Mouse (Mus musculus) mesoderm, embryonic 11.5 days (tissue): ENCODE results near the gene Ifit2.
"Not testable (repeated sequence)": the region's sequence is repeated elsewhere in the genome, so short reads cannot be mapped to it uniquely, and the experiment has no call there.

Source experiments
- DNase-seq: peaks from one replicate; pipeline ENCODE4 v3.0.0-alpha.2; 2012; ENCODE audit warnings: low read depth, low spot score

Ifit2 gene

DNA sequence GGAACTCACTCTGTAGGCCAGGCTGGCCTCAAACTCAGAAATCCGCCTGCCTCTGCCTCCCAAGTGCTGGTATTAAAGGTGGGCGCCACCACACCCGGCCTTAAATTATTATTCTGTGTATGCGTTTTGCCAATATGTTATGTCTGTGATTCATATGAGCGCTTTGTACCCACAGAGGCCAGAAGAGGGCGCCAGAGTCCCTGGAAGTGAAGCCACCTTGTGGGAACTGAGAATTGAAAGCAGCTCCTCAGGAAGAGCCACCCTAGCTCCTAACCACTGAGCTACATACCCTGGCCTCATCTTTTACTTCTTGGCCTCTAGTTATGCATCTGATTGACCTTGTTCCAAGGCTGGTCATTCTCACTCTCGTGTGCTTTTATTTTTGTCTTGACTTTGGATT lies 2.5 kb upstream of the Ifit2 start:
- peak; percentile 81 for DNase-seq

DNA sequence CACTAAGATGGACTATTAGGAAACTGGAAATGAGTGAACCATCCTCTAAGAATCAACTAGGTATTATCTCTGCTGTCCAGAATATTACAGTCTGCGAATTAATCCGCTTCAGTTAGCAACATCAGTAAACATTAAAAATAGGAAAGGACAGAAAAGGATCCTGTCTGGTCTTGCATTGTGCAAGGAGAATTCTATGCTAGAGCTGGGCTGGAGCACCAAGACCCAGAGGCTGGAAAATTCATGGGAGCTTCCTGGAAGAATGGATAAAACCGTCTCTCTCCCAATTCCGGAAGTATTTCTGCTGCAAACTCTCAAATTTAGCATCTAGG lies 325 bp upstream of the Ifit2 start:
- no peak for DNase-seq

DNA sequence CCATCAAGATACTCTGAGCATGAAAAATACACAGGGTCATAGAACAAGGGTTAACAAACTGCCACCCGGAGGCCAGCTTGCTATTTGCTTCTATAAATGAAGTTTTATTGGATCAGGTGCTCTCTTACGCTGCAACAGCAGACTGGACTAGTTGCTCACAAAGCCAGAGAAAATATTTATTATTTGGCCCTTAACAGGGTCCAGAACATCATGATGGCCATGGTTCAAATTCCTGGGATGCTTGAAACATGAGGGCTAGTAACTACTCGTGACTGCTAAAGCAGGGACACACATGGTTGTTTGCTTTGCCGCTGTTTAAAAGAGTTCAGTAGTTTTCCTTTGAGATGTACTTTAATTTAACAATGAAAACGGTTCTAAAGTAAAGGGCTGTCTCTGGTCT lies 1.5 kb downstream of the Ifit2 start:
- DNase-seq, result no peak

DNA sequence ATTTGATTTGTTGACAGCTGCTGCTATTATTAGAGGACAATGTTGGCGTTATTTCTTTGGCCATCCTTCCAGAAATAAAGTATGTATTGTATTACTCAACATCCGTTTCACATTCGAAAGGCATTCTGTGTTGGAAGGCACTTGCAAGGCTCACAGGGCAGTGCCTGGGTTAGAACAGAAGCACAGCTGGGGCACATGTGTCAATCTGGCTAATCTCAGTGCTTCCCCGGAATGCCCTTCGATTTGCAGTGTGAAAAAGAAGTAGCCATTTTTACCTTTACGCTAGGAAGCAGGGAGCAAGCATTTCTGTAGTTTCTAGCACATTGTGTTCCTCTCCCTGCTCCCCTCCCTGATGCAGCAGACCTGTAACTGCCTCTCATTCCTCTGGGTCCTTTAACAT lies 2.5 kb downstream of the Ifit2 start:
- no peak for DNase-seq

DNA sequence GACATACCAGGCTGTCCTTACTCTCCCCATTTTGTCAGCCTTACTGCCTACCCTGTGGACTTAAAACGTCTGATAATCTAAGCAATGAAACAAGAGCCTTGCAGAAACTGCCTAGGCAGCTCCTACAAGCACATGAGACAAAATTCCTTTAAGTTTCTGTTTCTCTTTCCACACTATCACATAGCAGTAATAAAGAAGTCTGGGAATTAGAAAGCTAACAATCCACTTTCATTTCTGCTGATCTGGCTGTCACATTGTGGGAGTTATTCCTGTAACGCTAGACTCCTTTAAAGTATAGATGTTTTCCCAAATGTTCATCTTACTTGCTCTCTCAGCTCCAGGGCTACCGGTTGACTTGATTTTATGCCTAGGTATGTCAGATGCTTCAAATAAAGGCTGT lies 3.0 kb downstream of the Ifit2 start:
- DNase-seq, result no peak

DNA sequence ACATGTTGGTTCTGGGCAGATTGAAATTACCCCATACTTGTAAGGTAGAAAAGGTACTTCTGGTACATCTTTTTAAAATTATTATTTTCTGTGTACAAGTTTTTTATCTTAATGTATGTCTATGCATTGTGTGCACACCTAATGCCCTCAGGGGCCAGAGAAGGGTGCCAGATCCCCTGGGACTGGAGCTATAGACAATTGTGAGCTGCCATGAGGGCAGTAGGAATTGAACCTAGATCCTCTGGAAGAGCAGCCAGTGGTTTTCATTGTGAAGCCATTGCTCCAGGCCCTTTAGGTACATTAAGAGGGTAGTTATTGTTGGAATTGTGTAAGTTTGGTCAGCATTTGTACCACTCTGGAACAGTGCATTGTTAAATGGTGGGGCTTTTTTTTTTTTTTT lies 3.6 kb downstream of the Ifit2 start:
- DNase-seq, result no peak

DNA sequence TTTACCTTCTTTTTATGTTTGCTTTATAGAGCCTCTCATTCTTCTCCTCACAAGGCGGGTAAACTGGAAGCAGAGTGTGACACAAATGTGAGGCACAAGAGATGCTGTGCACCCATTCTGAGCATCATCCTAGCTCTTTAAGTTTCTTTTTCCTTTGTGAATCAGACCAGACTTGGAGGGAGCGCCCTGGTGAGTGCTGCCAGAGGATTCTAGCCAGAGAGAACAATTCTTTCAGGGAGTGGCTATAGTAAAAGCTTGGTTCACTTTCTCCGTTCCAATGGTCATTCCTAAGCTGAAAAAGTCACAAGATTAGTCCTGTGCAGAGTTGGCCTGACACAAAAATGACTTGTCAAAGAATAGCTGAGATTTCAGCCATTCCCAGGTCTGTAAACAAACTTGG lies 6.1 kb downstream of the Ifit2 start:
- DNase-seq, result no peak

DNA sequence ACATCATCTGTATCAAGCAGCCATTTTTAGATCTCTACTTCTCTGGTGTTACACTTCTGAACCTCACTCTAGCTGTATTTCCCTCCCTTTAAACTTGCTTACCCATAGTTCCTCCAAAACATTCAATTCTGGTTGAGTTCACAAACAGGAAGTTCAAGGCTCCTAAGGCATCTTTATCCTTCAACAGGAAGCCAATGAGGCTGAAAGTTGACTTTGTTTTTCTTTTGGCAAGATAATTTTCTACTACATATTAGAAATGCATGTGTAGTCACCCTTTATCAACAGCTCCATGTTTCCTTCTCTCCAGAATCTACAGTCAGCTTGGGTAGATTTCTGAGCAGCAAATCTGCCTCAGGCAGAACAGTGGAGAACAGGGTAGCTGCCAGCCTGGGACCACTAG lies 12.1 kb downstream of the Ifit2 start:
- no peak for DNase-seq

DNA sequence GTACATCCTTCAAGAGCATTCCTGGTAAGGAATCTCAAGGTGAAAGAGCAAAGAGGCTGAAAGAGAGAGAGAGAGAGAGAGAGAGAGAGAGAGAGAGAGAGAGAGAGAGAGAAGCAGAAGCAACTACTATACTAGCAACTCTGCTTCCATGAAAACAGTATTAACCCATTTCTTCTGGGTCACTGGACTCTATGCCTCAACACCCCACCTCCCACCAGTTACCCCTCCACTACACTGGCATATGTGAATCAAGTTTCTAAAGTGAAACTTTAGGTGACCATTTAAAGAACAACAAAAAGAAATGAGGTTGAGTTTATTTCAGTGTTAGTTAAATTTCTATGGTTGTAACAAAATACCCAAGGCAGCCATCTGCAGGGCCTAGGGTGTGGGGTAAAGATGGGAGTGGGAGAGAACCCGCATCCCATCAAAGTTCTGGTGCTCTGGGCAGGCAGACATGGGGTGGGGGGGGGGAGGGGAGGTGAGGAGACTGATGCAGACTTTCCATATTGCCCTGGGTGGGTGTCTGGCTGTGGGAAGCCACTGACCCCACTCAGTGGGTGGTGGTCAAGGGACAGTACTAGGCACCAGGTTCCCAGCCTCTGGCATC lies 15.8 kb downstream of the Ifit2 start:
- no peak for DNase-seq

DNA sequence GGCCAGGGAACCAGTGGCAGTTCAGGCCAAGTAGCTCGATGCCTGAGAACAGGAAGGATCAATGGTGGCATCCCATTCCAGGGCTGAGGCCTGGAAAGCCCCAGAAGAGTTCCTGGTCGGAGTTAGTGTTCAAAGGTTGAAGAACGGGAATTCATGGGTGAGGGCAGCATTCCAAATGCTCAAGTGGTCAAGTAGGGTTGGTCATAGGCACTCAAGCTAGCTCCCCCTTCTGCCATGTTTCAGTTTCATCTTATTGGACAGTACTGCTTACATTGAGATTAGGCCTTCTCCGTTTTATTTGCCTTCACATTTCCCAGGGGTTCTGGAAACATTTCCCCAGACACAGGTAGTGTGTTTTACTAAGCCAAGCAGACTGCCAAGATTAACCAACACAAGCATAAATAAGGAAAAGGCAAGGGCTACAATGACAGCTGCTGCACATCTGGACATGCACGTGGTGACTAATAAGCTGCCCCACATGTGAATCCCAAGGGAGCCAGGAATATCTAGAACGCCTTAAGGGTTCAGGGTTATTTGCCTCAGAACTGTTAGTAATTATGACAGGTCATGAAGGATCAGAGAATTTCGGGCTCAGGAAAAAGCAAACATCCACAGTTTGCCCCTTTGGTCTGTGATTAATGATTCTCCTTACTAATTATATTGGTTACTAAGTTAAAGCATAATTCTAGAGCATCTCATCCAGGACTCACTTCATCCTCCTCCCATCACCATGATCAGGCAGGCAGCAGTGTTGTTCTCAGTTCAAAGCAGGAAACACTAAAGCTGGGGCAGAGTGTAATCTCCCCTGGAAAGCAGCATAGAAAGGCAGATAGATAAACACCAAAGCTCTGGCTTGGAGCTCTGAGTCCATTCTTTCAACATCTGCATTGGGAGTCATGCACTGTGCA lies 18.7 kb downstream of the Ifit2 start:
- DNase-seq, result no peak

DNA sequence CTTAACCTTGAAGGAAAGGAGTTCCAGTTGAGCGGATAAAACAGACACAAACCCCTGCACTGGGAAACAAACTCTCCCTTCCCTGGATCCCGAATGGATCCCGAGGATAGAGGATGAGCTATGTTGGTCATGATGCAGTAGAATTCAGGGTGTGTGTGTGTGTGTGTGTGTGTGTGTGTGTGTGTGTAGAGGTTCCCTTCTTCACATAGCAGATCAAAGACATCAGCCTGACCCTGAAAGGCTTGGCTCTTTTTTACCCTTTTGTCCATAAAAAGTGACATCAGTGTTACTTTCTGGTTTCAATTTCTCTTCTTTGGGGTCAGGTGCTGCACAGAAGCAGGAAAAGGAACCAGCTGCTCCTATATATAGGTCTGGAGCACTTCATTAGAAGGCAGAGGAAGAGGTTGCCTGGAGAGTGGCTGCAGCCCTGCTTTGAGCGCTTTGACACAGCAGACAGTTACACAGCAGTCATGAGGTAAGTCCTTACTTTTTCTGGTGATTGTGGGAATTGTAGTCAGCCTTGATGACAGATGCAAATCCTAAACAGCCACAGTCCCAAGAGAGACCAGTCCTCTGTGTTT lies 19.5 kb downstream of the Ifit2 start:
- no peak for DNase-seq

DNA sequence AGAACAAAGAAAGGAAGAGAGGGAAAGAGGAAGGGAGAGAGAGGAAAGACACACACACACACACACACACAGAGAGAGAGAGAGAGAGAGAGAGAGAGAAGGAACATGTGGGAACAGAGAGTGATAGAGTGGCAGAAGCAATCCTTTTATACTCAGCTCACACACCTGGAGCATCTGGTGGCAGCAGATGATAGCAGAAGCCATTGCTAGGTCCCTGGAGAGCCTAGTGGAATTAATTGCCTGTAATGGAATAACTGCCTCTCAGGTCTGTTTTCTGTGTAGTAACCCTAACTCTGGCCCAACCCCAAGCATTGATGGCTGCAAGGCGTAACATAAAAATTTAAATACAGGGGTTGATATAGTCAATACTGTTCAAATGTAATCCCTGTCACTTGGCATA lies 20.6 kb downstream of the Ifit2 start:
- no peak for DNase-seq

DNA sequence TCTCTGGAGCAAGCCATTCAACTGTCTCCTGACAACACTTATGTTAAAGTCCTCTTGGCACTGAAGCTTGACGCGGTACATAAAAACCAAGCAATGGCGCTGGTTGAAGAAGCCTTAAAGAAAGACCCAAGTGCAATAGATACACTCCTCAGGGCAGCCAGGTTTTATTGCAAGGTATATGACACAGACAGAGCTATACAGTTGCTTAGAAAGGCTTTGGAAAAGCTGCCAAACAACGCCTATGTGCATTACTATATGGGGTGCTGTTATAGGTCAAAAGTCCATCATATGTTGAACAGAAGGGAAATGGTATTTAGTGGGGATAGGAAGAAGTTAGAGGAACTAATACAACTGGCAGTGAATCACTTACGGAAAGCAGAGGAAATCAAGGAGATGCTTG lies 23.2 kb downstream of the Ifit2 start:
- no peak for DNase-seq

DNA sequence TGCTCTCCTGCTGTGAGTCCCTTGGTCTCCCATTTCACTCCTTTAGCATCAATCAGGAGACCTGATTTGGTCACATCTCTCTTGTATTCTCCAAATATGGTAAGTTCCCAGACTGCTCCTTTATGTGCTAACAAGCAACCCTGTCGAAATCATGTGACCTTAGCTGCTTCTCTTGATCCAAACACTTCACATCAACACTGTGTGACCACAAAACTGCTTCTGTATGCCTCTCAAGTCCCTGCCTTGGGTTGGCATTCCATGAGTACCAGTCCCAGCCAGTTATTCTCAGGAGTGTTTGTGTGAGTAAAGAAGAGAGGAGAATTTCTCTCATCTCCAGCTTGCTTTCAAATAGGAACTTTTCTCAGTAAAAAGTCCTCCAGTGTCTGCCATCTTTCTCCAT lies 26.6 kb downstream of the Ifit2 start:
- DNase-seq, result no peak

DNA sequence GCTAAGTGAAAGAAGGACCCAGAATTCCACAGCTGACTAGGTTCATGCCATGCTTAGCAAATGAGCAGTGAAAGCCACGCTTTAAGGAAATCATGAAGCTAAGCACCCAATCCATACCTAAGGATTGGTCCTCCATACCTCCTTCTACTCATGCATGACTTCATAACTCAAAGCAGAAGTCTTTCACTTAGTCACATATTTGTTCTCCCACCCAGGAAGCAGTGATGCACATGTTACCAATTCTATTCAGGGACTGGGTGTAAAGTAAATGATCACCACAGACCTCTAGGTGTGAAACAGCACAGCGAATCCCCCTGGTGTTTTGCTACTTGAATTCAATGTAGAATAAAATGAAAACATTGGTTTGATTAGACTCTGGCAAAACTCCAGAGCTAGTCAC lies 32.2 kb downstream of the Ifit2 start:
- DNase-seq, result not testable (repeated sequence)

DNA sequence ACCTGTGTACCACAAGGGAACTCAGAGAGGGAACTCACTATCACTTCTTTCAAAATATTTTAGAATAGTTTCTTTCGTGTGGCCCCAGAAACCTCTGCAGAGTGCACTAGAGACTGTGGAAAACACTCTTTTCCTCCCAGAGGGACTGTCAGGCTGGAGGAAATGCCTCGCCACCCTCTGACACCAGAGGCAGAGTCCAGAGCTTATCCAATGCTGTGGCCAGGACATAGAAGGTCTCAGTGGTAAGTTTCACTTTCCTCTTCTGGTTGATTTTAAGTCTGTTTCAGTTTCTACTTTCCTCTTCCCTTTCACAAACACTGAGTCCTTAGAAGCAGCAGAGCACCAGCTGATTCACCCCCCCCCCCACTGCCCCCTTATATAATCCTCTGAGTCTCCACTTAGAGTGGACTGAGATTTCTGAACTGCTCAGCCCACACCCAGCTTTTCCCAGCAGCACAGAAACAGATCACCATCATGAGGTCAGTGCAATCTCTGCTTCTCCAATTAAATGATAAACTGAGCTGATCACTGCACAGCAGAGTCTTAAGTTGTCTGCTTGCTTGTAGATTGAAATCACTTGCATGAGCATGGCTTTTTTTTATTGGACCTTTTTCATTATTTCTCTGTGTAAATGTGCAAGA lies 32.8 kb downstream of the Ifit2 start, which contains the start of gene Ifit3:
Gene Ifit3 (plus strand): TSS at position 406 of the 641 bp plus-strand sequence.
- DNase-seq, result not testable (repeated sequence)

DNA sequence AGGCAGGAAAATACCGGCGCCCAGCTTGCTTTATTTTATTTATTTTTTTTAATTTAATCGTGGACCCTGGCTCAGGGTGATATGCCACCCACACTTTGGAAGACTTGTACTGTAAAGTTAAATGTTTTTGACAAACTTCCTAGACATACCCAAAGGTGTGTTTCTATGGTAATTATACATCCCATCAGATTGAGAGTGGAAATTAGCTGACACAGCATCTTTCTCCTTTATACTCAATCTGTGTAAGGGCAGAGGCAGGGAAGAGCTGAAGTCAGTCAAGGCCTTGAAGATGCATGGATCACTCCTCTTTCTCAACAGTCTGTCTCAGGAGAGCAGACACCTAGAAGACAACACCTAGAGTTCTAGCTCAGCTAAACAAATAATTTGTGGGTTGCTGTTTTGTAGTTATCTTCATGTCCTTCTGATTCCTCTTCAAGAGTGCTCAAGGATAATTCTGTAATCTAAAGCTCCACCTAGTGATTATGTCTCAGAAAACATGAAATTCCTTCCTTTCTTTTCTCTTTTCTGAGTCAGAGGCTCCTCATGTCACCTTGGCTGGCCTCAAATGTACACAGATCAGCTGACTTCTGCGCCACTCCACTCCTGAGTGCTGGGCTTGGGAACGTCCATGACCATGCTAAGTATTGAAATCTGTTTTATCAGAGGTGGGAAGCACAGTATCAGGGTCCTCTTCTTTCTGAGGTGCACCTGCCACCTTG lies 35.4 kb downstream of the Ifit2 start:
- DNase-seq, result not testable (repeated sequence)

DNA sequence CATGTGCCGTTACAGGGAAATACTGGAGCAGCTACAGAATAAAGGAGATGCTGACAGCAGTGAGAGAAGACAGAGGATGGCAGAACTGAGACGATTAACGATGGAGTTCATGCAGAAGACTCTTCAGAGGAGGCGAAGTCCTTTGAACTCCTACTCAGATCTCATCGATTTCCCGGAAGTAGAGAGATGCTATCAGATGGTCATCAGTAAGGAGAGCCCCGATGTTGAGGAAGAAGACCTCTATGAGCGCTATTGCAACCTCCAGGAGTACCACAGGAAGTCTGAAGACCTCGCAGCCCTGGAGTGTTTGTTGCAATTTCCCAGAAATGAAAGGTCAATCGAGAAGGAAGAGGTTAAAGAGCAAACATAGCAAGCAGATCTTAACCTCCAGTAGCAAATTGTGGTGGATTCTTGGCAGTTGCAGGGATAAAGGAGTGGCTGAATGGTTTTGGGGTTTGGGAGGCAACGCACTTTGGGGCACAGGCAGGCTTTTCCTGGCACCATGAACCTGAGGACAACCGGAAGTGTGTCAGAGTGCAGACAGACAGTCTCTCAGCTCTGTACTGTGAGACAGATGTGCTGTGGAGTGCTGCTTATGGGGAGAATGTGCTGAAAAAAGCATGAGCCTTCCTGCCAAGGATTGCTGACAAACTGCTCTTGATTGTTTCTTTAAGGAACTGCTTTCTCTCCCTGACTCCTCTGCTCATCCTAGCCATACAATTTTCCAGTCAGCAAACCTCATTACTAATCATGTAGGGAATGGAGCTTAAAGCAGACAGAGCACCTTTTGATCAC lies 37.6 kb downstream of the Ifit2 start:
- not testable (repeated sequence) for DNase-seq

DNA sequence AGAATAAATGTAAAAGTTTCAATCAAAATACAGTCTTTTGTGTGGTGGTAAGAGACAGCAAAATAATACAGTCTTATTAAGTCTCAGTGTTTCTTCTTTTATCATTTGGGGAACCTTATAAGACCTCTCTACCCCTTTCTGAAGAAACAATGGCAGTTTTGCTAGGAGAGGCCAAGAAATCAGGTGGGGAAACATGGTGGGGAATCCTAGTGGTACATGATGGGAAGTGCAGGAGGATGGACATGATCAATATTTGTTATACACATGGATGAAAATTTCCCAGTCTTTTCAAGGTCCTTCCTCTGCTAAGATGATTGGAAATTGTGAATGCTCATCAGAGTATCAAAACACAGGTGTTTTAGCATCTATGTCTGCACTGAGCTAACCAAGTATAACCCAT lies 38.5 kb downstream of the Ifit2 start:
- no peak for DNase-seq

DNA sequence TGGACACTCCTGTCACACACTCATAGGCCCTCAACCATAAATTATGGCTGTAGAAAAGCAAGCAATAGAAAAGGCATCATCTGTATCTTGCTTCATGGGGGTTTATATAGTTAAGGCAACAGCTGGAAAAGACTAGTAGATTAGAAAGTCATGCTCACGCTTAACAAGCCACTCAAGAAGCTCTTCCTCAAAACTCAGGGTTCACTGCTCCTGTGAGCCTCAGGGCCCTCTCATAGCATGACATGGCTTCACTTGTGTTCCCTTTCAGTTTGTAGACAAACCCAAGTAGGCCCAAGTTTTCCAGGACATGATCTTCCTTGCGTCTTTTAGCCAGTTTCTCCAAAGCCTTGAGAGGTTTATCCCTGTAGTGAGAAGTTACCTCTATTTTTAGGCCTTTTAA lies 43.0 kb downstream of the Ifit2 start:
- DNase-seq, result no peak

DNA sequence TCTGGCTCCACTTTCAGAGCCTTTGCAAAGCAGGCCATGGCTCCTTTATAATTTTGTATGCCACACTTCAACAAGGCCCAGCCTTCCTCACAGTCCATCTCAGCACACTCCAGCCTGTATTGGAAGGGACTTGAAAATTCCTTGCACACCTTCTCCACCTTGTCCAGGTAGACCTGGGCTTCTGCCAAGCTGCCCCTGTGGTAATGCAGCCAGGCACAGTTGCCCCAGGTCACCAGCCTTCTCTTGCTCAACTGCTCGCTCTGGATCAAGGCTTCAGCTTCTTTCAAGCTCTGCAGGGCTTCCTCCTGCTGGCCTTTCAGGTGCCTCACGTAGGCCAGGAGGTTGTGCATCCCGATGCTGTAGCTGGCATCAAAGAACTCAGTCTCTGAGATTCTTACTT lies 44.0 kb downstream of the Ifit2 start:
- DNase-seq, result not testable (repeated sequence)
